Mouse (Mus musculus) C2C12 (cell line): ENCODE data around the gene Adat1.

ENCODE experiments used
- CTCF ChIP-seq: IDR thresholded peaks from one replicate; pipeline ENCODE4 v1.5.1; 2011; ENCODE audit not compliant: control insufficient read depth, insufficient read depth, insufficient read length
- MYOG ChIP-seq: IDR thresholded peaks from one replicate; pipeline ENCODE4 v1.6.1; 2011; ENCODE audit not compliant: control insufficient read depth, insufficient read length; ENCODE audit errors: extremely low read depth

DNA sequence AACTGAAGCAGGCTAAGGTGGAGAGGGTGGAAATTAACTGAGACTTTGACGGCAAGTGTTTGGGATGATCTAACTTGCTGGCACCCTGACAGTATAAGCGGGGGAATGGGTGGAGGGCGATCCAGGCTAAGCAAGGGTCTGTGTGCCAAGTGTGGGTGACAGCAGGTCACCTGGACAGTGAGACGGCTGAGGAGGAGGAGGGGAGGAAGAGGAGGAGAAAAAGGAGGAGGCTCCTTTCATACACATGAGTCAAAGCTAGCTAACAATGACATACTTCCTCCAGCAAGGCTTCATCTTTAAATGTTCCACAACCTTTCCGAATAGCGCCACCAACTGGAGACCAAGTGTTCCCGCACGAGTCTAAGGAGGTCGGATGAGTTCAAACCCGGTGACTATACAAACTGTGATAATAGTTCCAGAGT, 68.7 kb downstream of the Adat1 start:
- TF ChIP-seq CTCF, result peak; percentile 32
- no peak for TF ChIP-seq MYOG
